In the genomic region with DNA sequence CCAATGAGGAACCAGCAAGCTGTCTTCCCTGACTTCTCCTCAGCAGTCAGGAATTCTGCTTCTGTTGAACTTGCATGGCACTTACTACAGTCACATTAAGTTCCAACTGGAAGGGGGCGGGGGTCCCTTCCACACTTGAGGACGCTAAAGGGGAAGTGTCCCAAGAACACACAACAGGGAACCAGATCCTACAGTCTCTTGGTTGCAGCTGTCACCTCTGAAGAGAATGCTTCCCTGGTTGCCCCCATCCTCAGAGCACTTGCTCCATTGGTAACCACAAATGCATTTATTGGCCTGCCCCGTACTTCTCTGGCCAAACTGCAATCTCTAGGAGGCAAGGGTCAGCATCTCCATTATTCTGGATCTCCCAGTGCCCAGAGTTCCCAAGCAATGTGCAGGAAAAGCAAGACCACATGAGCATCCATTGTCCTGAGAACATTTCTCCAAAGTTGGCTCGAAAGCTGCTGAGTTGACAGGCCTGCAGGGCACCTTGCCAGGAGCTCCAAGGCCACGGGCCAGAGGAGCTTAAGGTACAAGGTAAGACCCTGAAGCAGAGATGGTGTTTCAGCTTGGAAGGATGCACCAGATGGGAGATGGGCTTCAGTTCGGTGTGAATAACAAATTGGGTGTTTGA, we compare ENCODE assay signal across 8 mouse cellular contexts. TPM values are rescaled to one million over a fixed set of nuclear protein-coding genes. Genes with fewer than 3 reads are reported as not detected.
DNase-seq lines count a peak whose midpoint lies in the region; ATAC-seq lines count a peak whose summit lies in the region.

No protein-coding gene starts in this region.

- H3K4me1 ChIP-seq in hindbrain, embryonic 15.5 days (replicated peaks) = peaks cover 38% of the 10 kb centered on the region
- peaks cover 25% of the 10 kb centered on the region for H3K4me1 ChIP-seq in hindbrain, embryonic 14.5 days (replicated peaks; ENCODE audit: control insufficient read depth, insufficient read depth, low read length)
- peaks cover 50% of the 10 kb centered on the region for H3K4me1 ChIP-seq in kidney, embryonic 15.5 days
- peaks cover 20% of the 10 kb centered on the region for H3K4me1 ChIP-seq in forebrain, embryonic 16.5 days (replicated peaks; ENCODE audit: control insufficient read depth, insufficient read depth, low read length)

- WGBS in hindbrain, embryonic 15.5 days = 74% methylated on average over 6 of the region's 6 CpGs
- WGBS in hindbrain, embryonic 14.5 days = 86% methylated on average over 6 of the region's 6 CpGs
- WGBS in kidney, embryonic 15.5 days = 80% methylated on average over 6 of the region's 6 CpGs
- 75% methylated on average over 6 of the region's 6 CpGs for WGBS in forebrain, embryonic 16.5 days

- no peak overlapping the region for H3K4me2 ChIP-seq in hindbrain, embryonic 15.5 days
- no peak overlapping the region for H3K4me2 ChIP-seq in hindbrain, embryonic 14.5 days (replicated peaks)
- no peak overlapping the region for H3K4me2 ChIP-seq in kidney, embryonic 15.5 days
- no peak overlapping the region for H3K4me2 ChIP-seq in forebrain, embryonic 16.5 days (ENCODE audit: low read length)

- ATAC-seq in hindbrain, embryonic 15.5 days (ENCODE audit: low FRiP score, low read depth) = no peak
- no peak for ATAC-seq in hindbrain, embryonic 14.5 days (ENCODE audit: low FRiP score)
- no peak for ATAC-seq in kidney, embryonic 15.5 days (replicated peaks; ENCODE audit: low FRiP score)
- no peak for ATAC-seq in forebrain, embryonic 16.5 days

- peak overlapping the region; percentile 34; the same call in 1 of the 2 replicates for H3K27ac ChIP-seq in hindbrain, embryonic 15.5 days (replicated peaks)
- H3K27ac ChIP-seq in hindbrain, embryonic 14.5 days = no peak overlapping the region
- H3K27ac ChIP-seq in kidney, embryonic 15.5 days = 0 out of 2 replicates have a peak overlapping the region, but pooled peaks have one; percentile 6
- no peak overlapping the region for H3K27ac ChIP-seq in forebrain, embryonic 16.5 days (ENCODE audit: low read length)

- H3K36me3 ChIP-seq in hindbrain, embryonic 15.5 days = no peaks in the 10 kb centered on the region
- H3K36me3 ChIP-seq in hindbrain, embryonic 14.5 days (replicated peaks; ENCODE audit: control insufficient read depth, insufficient read depth) = no peaks in the 10 kb centered on the region
- no peaks in the 10 kb centered on the region for H3K36me3 ChIP-seq in kidney, embryonic 15.5 days
- H3K36me3 ChIP-seq in forebrain, embryonic 16.5 days (ENCODE audit: control insufficient read depth, insufficient read depth) = no peaks in the 10 kb centered on the region

- no peaks in the 10 kb centered on the region for H3K9me3 ChIP-seq in hindbrain, embryonic 15.5 days
- H3K9me3 ChIP-seq in hindbrain, embryonic 14.5 days (ENCODE audit: control insufficient read depth, low read length) = no peaks in the 10 kb centered on the region
- H3K9me3 ChIP-seq in kidney, embryonic 15.5 days (replicated peaks) = no peaks in the 10 kb centered on the region
- no peaks in the 10 kb centered on the region for H3K9me3 ChIP-seq in forebrain, embryonic 16.5 days (ENCODE audit: control insufficient read depth, low read length)

- H3K4me3 ChIP-seq in hindbrain, embryonic 15.5 days = no peak overlapping the region
- no peak overlapping the region for H3K4me3 ChIP-seq in hindbrain, embryonic 14.5 days (replicated peaks; ENCODE audit: low read length)
- no peak overlapping the region for H3K4me3 ChIP-seq in kidney, embryonic 15.5 days (replicated peaks)
- H3K4me3 ChIP-seq in forebrain, embryonic 16.5 days (replicated peaks; ENCODE audit: low read length) = no peak overlapping the region

- no peak overlapping the region for H3K9ac ChIP-seq in hindbrain, embryonic 15.5 days
- no peak overlapping the region for H3K9ac ChIP-seq in hindbrain, embryonic 14.5 days
- H3K9ac ChIP-seq in kidney, embryonic 15.5 days = no peak overlapping the region
- no peak overlapping the region for H3K9ac ChIP-seq in forebrain, embryonic 16.5 days (replicated peaks; ENCODE audit: low read depth, low read length)

- DNase-seq in hindbrain, embryonic 14.5 days (ENCODE audit: low spot score) = no peak
- peak; percentile 83 for DNase-seq in adrenal gland, postnatal 14 days
- DNase-seq in cerebellum, postnatal 36 days = peak; percentile 59 to 61
- DNase-seq in Muller cell, postnatal 12 days (ENCODE audit: inconsistent ontology term) = no peak
- DNase-seq in thymus, postnatal 25 days = no peak

- H3K27me3 ChIP-seq in hindbrain, embryonic 15.5 days = no peaks in the 10 kb centered on the region
- H3K27me3 ChIP-seq in hindbrain, embryonic 14.5 days (ENCODE audit: control insufficient read depth, insufficient read depth, low read length) = no peaks in the 10 kb centered on the region
- no peaks in the 10 kb centered on the region for H3K27me3 ChIP-seq in kidney, embryonic 15.5 days
- no peaks in the 10 kb centered on the region for H3K27me3 ChIP-seq in forebrain, embryonic 16.5 days (replicated peaks; ENCODE audit: control insufficient read depth, insufficient read depth, low read length)

RNA-seq across cellular contexts. Expression of a gene that starts 15.8 kb away (rescaled TPM):
- polyA plus RNA-seq in hindbrain, embryonic 15.5 days (2015; fragmentation: Nextera tagmentation; extraction: Ambion mirVana) = 68.9 and 71.1 TPM in 2 replicates
- 8.8 and 10.5 TPM in 2 replicates for polyA plus RNA-seq in hindbrain, embryonic 14.5 days (2014; fragmentation: Nextera tagmentation; extraction: Ambion mirVana)
- 70.5 and 103 TPM in 2 replicates for total RNA-seq in adrenal gland, postnatal 14 days (2021)
- polyA plus RNA-seq in kidney, embryonic 15.5 days (2015; fragmentation: Nextera tagmentation; extraction: Ambion mirVana) = 31.0 and 36.3 TPM in 2 replicates
- 75.5 and 79.6 TPM in 2 replicates for polyA plus RNA-seq in forebrain, embryonic 16.5 days (2015; fragmentation: Nextera tagmentation; extraction: Ambion mirVana)

RNA-seq across cellular contexts. Expression of a gene that starts 35.2 kb away (rescaled TPM):
- 46.4 and 49.1 TPM in 2 replicates for polyA plus RNA-seq in hindbrain, embryonic 15.5 days (2015; fragmentation: Nextera tagmentation; extraction: Ambion mirVana)
- 45.6 and 45.9 TPM in 2 replicates for polyA plus RNA-seq in hindbrain, embryonic 14.5 days (2014; fragmentation: Nextera tagmentation; extraction: Ambion mirVana)
- total RNA-seq in adrenal gland, postnatal 14 days (2021) = 27.8 and 29.8 TPM in 2 replicates
- polyA plus RNA-seq in kidney, embryonic 15.5 days (2015; fragmentation: Nextera tagmentation; extraction: Ambion mirVana) = 48.7 and 50.6 TPM in 2 replicates
- polyA plus RNA-seq in forebrain, embryonic 16.5 days (2015; fragmentation: Nextera tagmentation; extraction: Ambion mirVana) = 45.1 and 50.0 TPM in 2 replicates

RNA-seq across cellular contexts. Expression of a gene that starts 35.5 kb away (rescaled TPM):
- polyA plus RNA-seq in hindbrain, embryonic 15.5 days (2015; fragmentation: Nextera tagmentation; extraction: Ambion mirVana) = 106 and 120 TPM in 2 replicates
- 94.2 and 110 TPM in 2 replicates for polyA plus RNA-seq in hindbrain, embryonic 14.5 days (2014; fragmentation: Nextera tagmentation; extraction: Ambion mirVana)
- total RNA-seq in adrenal gland, postnatal 14 days (2021) = 57.5 and 68.8 TPM in 2 replicates
- 102 and 107 TPM in 2 replicates for polyA plus RNA-seq in kidney, embryonic 15.5 days (2015; fragmentation: Nextera tagmentation; extraction: Ambion mirVana)
- 112 and 115 TPM in 2 replicates for polyA plus RNA-seq in forebrain, embryonic 16.5 days (2015; fragmentation: Nextera tagmentation; extraction: Ambion mirVana)

Comparison
In these comparisons a context has a peak if more than half of its experiments do, and no peak if none do; other contexts are left out.
1. H3K27ac ChIP-seq: peak in hindbrain, embryonic 15.5 days (single experiment) and kidney, embryonic 15.5 days (single experiment); none in hindbrain, embryonic 14.5 days (single experiment) and forebrain, embryonic 16.5 days (single experiment).
2. DNase-seq: peak in adrenal gland, postnatal 14 days (single experiment) and cerebellum, postnatal 36 days (2 of 2); none in hindbrain, embryonic 14.5 days (single experiment), Muller cell, postnatal 12 days (single experiment) and thymus, postnatal 25 days (single experiment).